Mouse (Mus musculus) small intestine, adult 2 months (tissue): ENCODE data around the gene Asxl1. TPM values are rescaled to one million over a fixed set of nuclear protein-coding genes. Genes with fewer than 3 reads are reported as not detected.

Source experiments
- H3K27ac ChIP-seq: fragments of 200-500 bp; 2 replicates; pipeline ENCODE4 v1.5.1; 2012; ENCODE audit warnings: low read depth, low read length, control low read depth, inconsistent platforms; ENCODE audit not compliant: insufficient read depth
- H3K27me3 ChIP-seq: fragments of 200-500 bp; 2 replicates; pipeline ENCODE4 v1.6.1; 2012; ENCODE audit warnings: mild to moderate bottlenecking, moderate library complexity, low read length, inconsistent platforms; ENCODE audit not compliant: control insufficient read depth, insufficient read depth
- H3K36me3 ChIP-seq: fragments of 200-500 bp; 2 replicates; pipeline ENCODE4 v1.6.1; 2012; ENCODE audit warnings: mild to moderate bottlenecking, low read length, control low read depth, inconsistent platforms; ENCODE audit not compliant: control insufficient read depth, insufficient read depth
- H3K4me1 ChIP-seq: fragments of 200-500 bp; 2 replicates; pipeline ENCODE4 v1.6.1; 2012; ENCODE audit warnings: low read length, inconsistent platforms, mixed read lengths; ENCODE audit not compliant: control insufficient read depth, insufficient read depth, insufficient read length
- H3K4me3 ChIP-seq: fragments of 200-500 bp; 2 replicates; pipeline ENCODE4 v1.5.1; 2012; ENCODE audit warnings: low read depth, mild to moderate bottlenecking, control low read depth, inconsistent platforms, low read length, moderate library complexity
- CTCF ChIP-seq: fragments of 200-500 bp; IDR thresholded peaks from 2 replicates; pipeline ENCODE4 v1.5.1; 2012; ENCODE audit warnings: low read depth, mild to moderate bottlenecking, control low read depth, inconsistent platforms, low read length, moderate library complexity, mixed read lengths; ENCODE audit not compliant: insufficient replicate concordance, insufficient read length; ENCODE audit errors: extremely low read depth
- POLR2A ChIP-seq: fragments of 200-500 bp; IDR thresholded peaks from 2 replicates; pipeline ENCODE4 v1.6.1; 2012; ENCODE audit warnings: low read depth, mild to moderate bottlenecking, control low read depth, inconsistent platforms, low read length, moderate library complexity
- WGBS: fragments of 180-500 bp; shearing (Covaris S2); methylation state at CpG from one replicate; pipeline ENCODE4 v1.1.7; 2018; 5-methylcytosine and 5-hydroxymethylcytosine counted together
- polyA plus RNA-seq: library from polyadenylated mRNA; depleted of rRNA; stranded (reverse); fragments of >200 nt; gene quantifications from 2 replicates; pipeline ENCODE4 v1.2.3, GENCODE M21; 2012

Gene Asxl1
- polyA plus RNA-seq, 1 experiment: 6.7 TPM

- Histone ChIP-seq H3K36me3 (no peaks in the 10 kb centered on the region), H3K27ac (peak overlapping the region; percentile 86), H3K4me1 (peaks cover 24% of the 10 kb centered on the region), H3K27me3 (no peaks in the 10 kb centered on the region), H3K4me3 (peak overlapping the region; percentile 92)
- 1% methylated on average over 59 of the region's 59 CpGs for WGBS
- TF ChIP-seq POLR2A (no peak), CTCF (no peak)
Observed at GRCm38 (mm10) chr2:153443434-153444240, 98.0 kb downstream of the Asxl1 start.

DNA sequence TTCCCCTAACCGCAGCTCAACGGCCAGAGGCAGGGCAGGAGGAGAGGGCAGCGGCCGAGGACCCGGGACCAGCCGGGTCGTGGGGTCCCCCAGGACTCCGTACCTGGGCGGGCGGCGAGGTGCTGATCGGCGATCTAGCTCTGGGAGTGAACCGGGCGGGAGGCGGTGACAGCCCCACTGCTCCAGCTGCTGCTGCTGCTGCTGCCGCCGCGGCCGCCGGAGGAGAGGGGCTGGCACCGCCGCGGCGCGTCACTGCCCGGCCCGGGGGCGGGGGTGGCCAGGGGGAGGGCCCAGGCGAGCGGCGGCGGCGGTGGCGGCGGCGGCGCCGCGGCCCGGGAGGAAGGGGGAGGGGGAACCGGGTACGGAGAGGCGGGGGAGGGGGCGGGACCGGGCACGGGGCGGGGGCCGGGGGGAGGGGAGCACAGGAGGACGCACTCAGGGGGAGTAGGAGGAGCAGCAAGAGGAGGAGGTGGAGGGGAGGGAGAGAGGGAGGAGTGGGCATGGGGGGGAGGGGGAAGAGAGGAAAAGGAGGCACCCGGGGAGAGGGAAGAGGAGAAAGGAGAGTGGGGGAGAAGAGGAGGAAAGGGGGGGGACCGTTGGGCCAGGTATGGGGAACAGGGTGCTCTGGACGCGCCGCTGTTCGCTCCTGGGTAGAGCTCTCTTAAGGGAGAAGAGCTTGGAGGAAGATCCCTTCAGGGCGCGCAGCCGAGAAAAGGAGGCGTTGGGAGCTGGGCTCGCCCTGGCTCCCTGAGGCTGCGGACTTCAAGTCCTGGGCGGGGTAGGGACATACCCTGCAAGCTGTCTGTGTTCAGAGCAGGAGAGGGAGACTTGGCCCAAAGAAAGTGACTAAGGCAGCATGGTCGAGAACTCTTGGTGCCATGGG, 98.9 kb downstream of the Asxl1 start:
- Histone ChIP-seq H3K27ac (peak overlapping the region; percentile 86), H3K27me3 (no peaks in the 10 kb centered on the region), H3K4me3 (peak overlapping the region; percentile 92), H3K36me3 (no peaks in the 10 kb centered on the region), H3K4me1 (peaks cover 24% of the 10 kb centered on the region)
- WGBS: under 1% methylated on average over 47 of the region's 64 CpGs
- TF ChIP-seq POLR2A (peak; percentile 50; the same call in 1 of the 2 replicates), CTCF (no peak)

GRCm38 (mm10) chr2:153445137-153446016, 99.7 kb downstream of the Asxl1 start:
- WGBS: under 1% methylated on average over 59 of the region's 59 CpGs
- Histone ChIP-seq H3K36me3 (no peaks in the 10 kb centered on the region), H3K4me1 (peaks cover 22% of the 10 kb centered on the region), H3K27me3 (no peaks in the 10 kb centered on the region), H3K4me3 (peak overlapping the region; percentile 59), H3K27ac (peak overlapping the region; percentile 83)
- TF ChIP-seq CTCF: no peak
- no peak for TF ChIP-seq POLR2A

- Histone ChIP-seq H3K27ac (no peak overlapping the region), H3K27me3 (no peaks in the 10 kb centered on the region), H3K36me3 (no peaks in the 10 kb centered on the region), H3K4me1 (peaks cover 18% of the 10 kb centered on the region), H3K4me3 (peak overlapping the region; percentile 59)
- under 1% methylated on average over 8 of the region's 8 CpGs for WGBS
- TF ChIP-seq POLR2A (no peak), CTCF (no peak)
Observed at GRCm38 (mm10) chr2:153446017-153446408, 100.4 kb downstream of the Asxl1 start.

- WGBS: 19% methylated on average over 4 of the region's 4 CpGs
- Histone ChIP-seq H3K4me1 (peaks cover 15% of the 10 kb centered on the region; the same call in 1 of the 2 replicates), H3K27me3 (no peaks in the 10 kb centered on the region), H3K4me3 (no peak overlapping the region), H3K27ac (peak overlapping the region; percentile 40; the same call in 1 of the 2 replicates), H3K36me3 (no peaks in the 10 kb centered on the region)
- TF ChIP-seq POLR2A (no peak), CTCF (no peak)
Observed at GRCm38 (mm10) chr2:153446476-153446875, 100.8 kb downstream of the Asxl1 start.

- no peak overlapping the region for H3K4me3 ChIP-seq
- H3K27me3 ChIP-seq: no peaks in the 10 kb centered on the region
- no peaks in the 10 kb centered on the region for H3K36me3 ChIP-seq
- H3K27ac ChIP-seq: no peak overlapping the region
- WGBS: 87% methylated on average over 3 of the region's 3 CpGs
- peaks cover 5% of the 10 kb centered on the region; the same call in 1 of the 2 replicates for H3K4me1 ChIP-seq
- TF ChIP-seq CTCF: no peak
- TF ChIP-seq POLR2A: no peak
Observed at GRCm38 (mm10) chr2:153447719-153448118, 102.1 kb downstream of the Asxl1 start.
